Mouse (Mus musculus): ENCODE results near the gene Dmc1. TPM values are rescaled to one million over a fixed set of nuclear protein-coding genes. Genes with fewer than 3 reads are reported as not detected.

The Dmc1 gene
- polyA plus RNA-seq, 1 experiment from 2014 or later, result 2.6 TPM

DNA sequence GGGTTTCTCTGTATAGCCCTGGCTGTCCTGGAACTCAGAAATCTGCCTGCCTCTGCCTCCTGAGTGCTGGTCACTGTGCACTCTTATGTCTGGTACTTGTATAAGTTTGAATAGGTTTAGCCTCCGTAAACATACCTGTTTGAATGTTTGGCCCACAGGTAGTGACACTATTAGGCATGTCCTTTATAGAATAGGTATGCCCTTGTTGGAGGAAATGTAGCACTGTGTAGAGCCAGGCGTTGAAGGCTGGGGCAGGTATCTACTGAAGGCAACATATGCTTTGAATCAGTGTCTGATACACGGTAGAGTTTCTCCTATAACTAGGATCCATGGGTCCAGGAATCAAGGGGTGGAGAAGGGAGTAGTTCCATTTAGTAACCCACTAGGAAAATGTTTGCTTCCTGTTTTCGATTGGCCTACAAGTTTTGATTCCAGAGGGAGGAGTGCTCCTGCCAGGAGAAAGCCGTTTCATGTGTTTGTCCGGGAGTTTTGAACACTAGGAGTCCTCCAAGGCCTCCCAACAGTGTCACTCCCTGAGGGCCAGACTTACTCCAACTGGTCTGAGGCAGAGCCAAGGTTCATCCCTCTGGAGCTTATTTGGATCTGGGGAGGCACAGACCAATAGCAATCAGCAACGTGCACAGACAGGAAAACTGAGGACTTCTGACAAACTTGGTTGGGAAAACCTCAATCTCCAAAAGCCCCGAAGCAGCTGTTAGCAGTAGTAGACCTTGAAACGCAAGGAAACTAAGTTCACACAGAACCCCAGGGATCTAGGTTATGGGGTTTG is 78.7 kb downstream of the Dmc1 start:
- no peak overlapping the region for H3K4me2 ChIP-seq
- H3K9me3 ChIP-seq (replicated peaks), result no peaks in the 10 kb centered on the region
- ATAC-seq (replicated peaks; ENCODE audit: low FRiP score), result no peak
- H3K36me3 ChIP-seq, result peaks cover 83% of the 10 kb centered on the region
- H3K27me3 ChIP-seq, result no peaks in the 10 kb centered on the region
- WGBS, result 63% methylated on average over 9 of the region's 9 CpGs
- H3K27ac ChIP-seq, result 0 out of 2 replicates have a peak overlapping the region, but pooled peaks have one; percentile 33
- no peak overlapping the region for H3K4me3 ChIP-seq (replicated peaks)
- H3K4me1 ChIP-seq, result peaks cover 9% of the 10 kb centered on the region
- H3K9ac ChIP-seq, result no peak overlapping the region

DNA sequence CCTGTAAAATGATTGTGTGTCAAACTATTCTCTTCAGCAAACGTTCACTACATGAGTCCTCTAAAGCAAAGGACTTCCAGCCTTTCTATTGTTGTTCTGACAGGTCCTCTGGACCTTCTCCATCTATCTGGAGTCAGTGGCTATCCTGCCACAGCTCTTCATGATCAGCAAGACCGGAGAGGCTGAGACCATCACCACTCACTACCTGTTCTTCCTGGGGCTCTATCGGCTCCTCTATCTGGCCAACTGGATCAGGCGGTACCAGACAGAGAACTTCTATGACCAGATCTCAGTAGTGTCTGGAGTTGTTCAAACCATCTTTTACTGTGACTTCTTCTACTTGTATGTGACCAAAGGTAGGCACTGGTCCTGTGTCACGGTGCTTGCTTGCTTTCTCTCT is 79.3 kb downstream of the Dmc1 start:
- H3K27ac ChIP-seq, result no peak overlapping the region
- peaks cover 77% of the 10 kb centered on the region for H3K36me3 ChIP-seq
- WGBS, result 87% methylated on average over 5 of the region's 5 CpGs
- no peak overlapping the region for H3K4me3 ChIP-seq (replicated peaks)
- ATAC-seq (replicated peaks; ENCODE audit: low FRiP score), result no peak
- H3K27me3 ChIP-seq, result no peaks in the 10 kb centered on the region
- H3K9me3 ChIP-seq (replicated peaks), result no peaks in the 10 kb centered on the region
- no peak overlapping the region for H3K4me2 ChIP-seq
- H3K4me1 ChIP-seq, result peaks cover 9% of the 10 kb centered on the region
- no peak overlapping the region for H3K9ac ChIP-seq

DNA sequence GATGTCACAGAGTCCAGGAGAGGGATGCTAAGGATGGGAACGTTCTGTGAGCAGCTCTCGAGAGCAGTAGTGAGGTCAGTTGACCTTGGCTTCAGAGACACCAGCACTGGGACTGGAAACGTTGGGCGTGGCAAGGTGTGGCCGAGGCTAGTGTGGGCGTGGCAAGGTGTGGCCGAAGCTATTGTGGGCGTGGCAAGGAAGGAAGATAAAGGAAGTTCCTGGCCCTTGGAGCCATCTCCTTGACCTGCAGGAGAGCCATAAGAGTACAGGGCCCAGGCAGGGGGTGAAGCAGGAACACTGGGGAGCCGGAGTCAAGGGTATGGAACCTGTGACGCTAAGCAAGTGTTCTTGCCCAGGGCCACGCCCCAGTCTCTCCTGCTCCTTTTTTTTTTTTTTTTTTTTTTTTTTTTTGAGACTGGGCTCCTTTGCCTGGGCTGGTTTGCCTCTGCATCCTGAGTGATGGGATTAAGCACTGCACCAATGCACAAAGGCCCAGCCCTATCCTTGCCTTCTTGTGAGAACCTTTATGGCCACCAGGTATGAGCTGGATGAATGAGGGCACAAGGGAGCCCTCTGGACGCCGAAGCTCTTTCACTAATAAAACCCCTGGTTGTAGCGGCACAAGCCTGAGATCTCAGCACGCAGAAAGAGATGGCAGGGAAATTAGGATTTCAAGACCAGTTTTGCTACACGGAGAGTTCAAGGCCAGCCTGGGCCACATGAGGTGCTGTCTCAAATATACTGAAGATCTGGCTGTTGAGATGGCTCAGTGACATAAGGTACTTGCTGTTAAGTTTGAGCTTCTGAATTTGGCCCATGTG is 85.3 kb downstream of the Dmc1 start:
- Histone ChIP-seq H3K27me3 (peaks cover 22% of the 10 kb centered on the region), H3K9ac (no peak overlapping the region), H3K4me1 (peaks cover 38% of the 10 kb centered on the region), H3K9me3 (replicated peaks) (no peaks in the 10 kb centered on the region), H3K4me3 (replicated peaks) (no peak overlapping the region), H3K36me3 (peaks cover 21% of the 10 kb centered on the region), H3K4me2 (no peak overlapping the region), H3K27ac (no peak overlapping the region)
- no peak for ATAC-seq (replicated peaks; ENCODE audit: low FRiP score)
- 50% methylated on average over 16 of the region's 16 CpGs for WGBS

DNA sequence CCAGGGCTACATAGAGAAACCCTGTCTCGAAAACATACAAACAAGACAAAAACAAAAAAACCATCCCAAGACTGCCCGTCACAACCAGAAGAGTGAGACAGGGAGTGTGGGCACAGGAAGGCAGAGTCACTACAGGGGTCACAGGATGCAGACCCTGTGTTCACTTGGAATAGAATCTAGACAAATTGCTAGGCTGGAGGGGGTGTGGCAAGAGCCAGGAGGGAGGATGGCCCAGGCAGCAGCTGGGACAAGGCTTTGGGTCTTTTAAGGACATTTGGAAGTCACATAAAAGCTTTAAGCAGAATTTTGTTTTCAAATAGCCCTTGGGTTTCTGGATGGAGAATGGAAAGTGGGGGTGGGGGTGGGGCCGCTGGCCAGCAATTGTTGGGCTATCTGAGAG is 86.3 kb downstream of the Dmc1 start:
- Histone ChIP-seq H3K4me3 (replicated peaks) (no peak overlapping the region), H3K27me3 (peaks cover 32% of the 10 kb centered on the region), H3K36me3 (peaks cover 13% of the 10 kb centered on the region), H3K9ac (no peak overlapping the region), H3K4me2 (no peak overlapping the region), H3K9me3 (replicated peaks) (no peaks in the 10 kb centered on the region), H3K4me1 (peaks cover 44% of the 10 kb centered on the region), H3K27ac (no peak overlapping the region)
- ATAC-seq (replicated peaks; ENCODE audit: low FRiP score), result no peak
- 76% methylated on average over 3 of the region's 3 CpGs for whole genome bisulfite sequencing

DNA sequence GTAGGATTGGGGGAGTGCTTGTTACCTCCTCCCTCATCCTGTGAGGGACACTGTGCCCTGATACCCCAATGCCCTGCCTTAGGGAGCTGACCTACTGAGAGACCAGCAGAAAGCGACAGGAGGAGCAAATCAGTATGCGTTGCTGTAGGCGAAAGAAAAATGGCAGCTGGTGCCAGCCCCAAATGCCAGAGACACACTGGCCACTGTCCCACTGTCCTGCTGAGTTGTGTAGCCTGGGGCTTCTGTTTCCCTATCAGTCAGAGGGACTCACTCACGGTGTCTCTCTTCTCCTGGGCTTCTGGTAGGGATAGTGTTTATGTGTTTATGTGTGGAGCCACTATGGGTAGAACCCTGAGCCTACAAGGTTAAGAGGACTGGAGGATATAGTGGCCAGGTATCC is 87.2 kb downstream of the Dmc1 start:
- Histone ChIP-seq H3K9ac (no peak overlapping the region), H3K27ac (no peak overlapping the region), H3K36me3 (peaks cover 5% of the 10 kb centered on the region), H3K27me3 (peaks cover 39% of the 10 kb centered on the region), H3K4me2 (peak overlapping the region; percentile 95), H3K4me1 (peaks cover 46% of the 10 kb centered on the region), H3K9me3 (replicated peaks) (no peaks in the 10 kb centered on the region), H3K4me3 (replicated peaks) (peak overlapping the region; percentile 63)
- 81% methylated on average over 4 of the region's 4 CpGs for WGBS
- no peak for ATAC-seq (replicated peaks; ENCODE audit: low FRiP score)

GRCm38 (mm10) chr15:79516171-79517096 is 88.5 kb downstream of the Dmc1 start, which contains the start of gene Kdelr3:
TSS of gene Kdelr3 (plus strand) at chr15:79516411.
- 1% methylated on average over 64 of the region's 71 CpGs for WGBS
- Histone ChIP-seq H3K27ac (0 out of 2 replicates have a peak within 1 kb of the TSS, but pooled peaks have one; percentile 7), H3K4me2 (peak within 1 kb of the TSS; percentile 95), H3K9ac (peak within 1 kb of the TSS; percentile 67), H3K27me3 (peaks cover 45% of the 10 kb centered on the region), H3K36me3 (no peaks in the 10 kb centered on the region), H3K9me3 (replicated peaks) (no peaks in the 10 kb centered on the region), H3K4me1 (peaks cover 58% of the 10 kb centered on the region), H3K4me3 (replicated peaks) (peak within 1 kb of the TSS; percentile 63)
- peak; percentile 56 for ATAC-seq (replicated peaks; ENCODE audit: low FRiP score)

- H3K4me3 ChIP-seq (replicated peaks), result no peak overlapping the region
- WGBS, result 12% methylated on average over 9 of the region's 9 CpGs
These were observed 91.0 kb downstream of the Dmc1 start for GRCm38 (mm10) chr15:79513940-79514339.

GRCm38 (mm10) chr15:79511553-79512320 is 93.2 kb downstream of the Dmc1 start:
- peaks cover 82% of the 10 kb centered on the region for H3K27me3 ChIP-seq
- peak overlapping the region; percentile 46 for H3K4me3 ChIP-seq (replicated peaks)
- H3K27ac ChIP-seq, result no peak overlapping the region
- H3K4me1 ChIP-seq, result peaks cover 43% of the 10 kb centered on the region
- H3K9me3 ChIP-seq (replicated peaks), result no peaks in the 10 kb centered on the region
- no peaks in the 10 kb centered on the region for H3K36me3 ChIP-seq
- H3K4me2 ChIP-seq, result peak overlapping the region; percentile 81
- peak overlapping the region; percentile 27 for H3K9ac ChIP-seq
- ATAC-seq (replicated peaks; ENCODE audit: low FRiP score), result peak; percentile 77
- 1% methylated on average over 61 of the region's 61 CpGs for WGBS

More at GRCm38 (mm10) chr15:79513940-79514339, 91.0 kb downstream of the Dmc1 start:
- Histone ChIP-seq H3K4me2 (no peak overlapping the region), H3K27ac (no peak overlapping the region), H3K9ac (no peak overlapping the region), H3K36me3 (no peaks in the 10 kb centered on the region), H3K4me1 (peaks cover 56% of the 10 kb centered on the region), H3K27me3 (peaks cover 68% of the 10 kb centered on the region), H3K9me3 (replicated peaks) (no peaks in the 10 kb centered on the region)
- no peak for ATAC-seq (replicated peaks; ENCODE audit: low FRiP score)

Small RNA genes within 50 kb of the gene (microRNA-seq; reads per million reads assigned to microRNA genes)
- not detected for gene Gm27903

Other genes starting within 250 kb of the Dmc1 start
- 67.7 and 75.5 TPM in 2 replicates for gene Tmem184b, start 201.5 kb downstream of the Dmc1 start, polyA plus RNA-seq (2015; fragmentation: Nextera tagmentation; extraction: Ambion mirVana)
- 87.0 and 90.6 TPM in 2 replicates for gene Csnk1e, start 149.5 kb downstream of the Dmc1 start, polyA plus RNA-seq (2015; fragmentation: Nextera tagmentation; extraction: Ambion mirVana)
- 0.08 and 0.12 TPM in 2 replicates for gene Kcnj4, start 99.9 kb downstream of the Dmc1 start, polyA plus RNA-seq (2015; fragmentation: Nextera tagmentation; extraction: Ambion mirVana)
- 69.5 and 71.8 TPM in 2 replicates for gene Kdelr3, start 88.7 kb downstream of the Dmc1 start, polyA plus RNA-seq (2015; fragmentation: Nextera tagmentation; extraction: Ambion mirVana)
- 50.0 and 51.0 TPM in 2 replicates for gene Ddx17, start 58.4 kb downstream of the Dmc1 start, polyA plus RNA-seq (2015; fragmentation: Nextera tagmentation; extraction: Ambion mirVana)
- gene Fam227a, start 53.8 kb upstream of the Dmc1 start, polyA plus RNA-seq (2015; fragmentation: Nextera tagmentation; extraction: Ambion mirVana), result 1.3 and 1.5 TPM in 2 replicates
- gene Cby1, start 54.1 kb upstream of the Dmc1 start, polyA plus RNA-seq (2015; fragmentation: Nextera tagmentation; extraction: Ambion mirVana), result 51.5 and 56.6 TPM in 2 replicates
- gene Tomm22, start 65.8 kb upstream of the Dmc1 start, polyA plus RNA-seq (2015; fragmentation: Nextera tagmentation; extraction: Ambion mirVana), result 249 and 266 TPM in 2 replicates
- gene Josd1, start 82.8 kb upstream of the Dmc1 start, polyA plus RNA-seq (2015; fragmentation: Nextera tagmentation; extraction: Ambion mirVana), result 19.0 and 21.1 TPM in 2 replicates
- 32.6 and 36.5 TPM in 2 replicates for gene Gtpbp1, start 85.7 kb upstream of the Dmc1 start, polyA plus RNA-seq (2015; fragmentation: Nextera tagmentation; extraction: Ambion mirVana)
- gene Sun2, start 137.4 kb upstream of the Dmc1 start, polyA plus RNA-seq (2015; fragmentation: Nextera tagmentation; extraction: Ambion mirVana), result 5.7 and 5.9 TPM in 2 replicates
- 58.3 and 67.4 TPM in 2 replicates for gene Dnal4, start 172.7 kb upstream of the Dmc1 start, polyA plus RNA-seq (2015; fragmentation: Nextera tagmentation; extraction: Ambion mirVana)
- gene Nptxr, start 199.7 kb upstream of the Dmc1 start, polyA plus RNA-seq (2015; fragmentation: Nextera tagmentation; extraction: Ambion mirVana), result 2.0 and 2.4 TPM in 2 replicates
- gene Npcd, start 229.1 kb upstream of the Dmc1 start, polyA plus RNA-seq (2015; fragmentation: Nextera tagmentation; extraction: Ambion mirVana), result not detected in 2 replicates
- 45.5 and 50.4 TPM in 2 replicates for gene Cbx6, start 229.6 kb upstream of the Dmc1 start, polyA plus RNA-seq (2015; fragmentation: Nextera tagmentation; extraction: Ambion mirVana)

Measured in kidney, embryonic 15.5 days (tissue).